Mouse (Mus musculus): ENCODE data around the gene Pskh1.

- TF ChIP-seq EP300 (IDR thresholded peaks at IDR 0.05) (no peak), CTCF (IDR thresholded peaks at IDR 0.05) (no peak)
These were observed 45.9 kb upstream of the Pskh1 start for GRCm38 (mm10) chr8:105854303-105854702.

Measured in lung, postnatal 0 days (tissue).